Mouse (Mus musculus): ENCODE results near the gene Zfp524.
A peak's percentile ranks its signal among the peaks of the same experiment; 100 is the strongest.

Zfp524 gene

GRCm38 (mm10) chr7:5051193-5052192, 37.3 kb downstream of the Zfp524 start, which contains the start of gene Zfp580:
Gene Zfp580 (plus strand): TSS chr7:5051538.
- peak; percentile 86 for DNase-seq

GRCm38 (mm10) chr7:5052438-5052837, 38.2 kb downstream of the Zfp524 start:
- DNase-seq: no peak

GRCm38 (mm10) chr7:5052931-5053343, 38.7 kb downstream of the Zfp524 start:
- peak; percentile 62 for DNase-seq

GRCm38 (mm10) chr7:5053456-5054179, 39.4 kb downstream of the Zfp524 start:
- peak; percentile 50 for DNase-seq

GRCm38 (mm10) chr7:5056651-5057263, 42.5 kb downstream of the Zfp524 start:
- peak; percentile 78 for DNase-seq

GRCm38 (mm10) chr7:5057381-5057780, 43.2 kb downstream of the Zfp524 start:
- no peak for DNase-seq

- DNase-seq: no peak
Measured at GRCm38 (mm10) chr7:5057804-5058203, 43.6 kb downstream of the Zfp524 start.

- no peak for DNase-seq
Measured at GRCm38 (mm10) chr7:5058631-5059030, 44.4 kb downstream of the Zfp524 start.

- peak; percentile 73 for DNase-seq
Measured at GRCm38 (mm10) chr7:5059421-5059820, 45.2 kb downstream of the Zfp524 start.

GRCm38 (mm10) chr7:5060239-5060731, 46.1 kb downstream of the Zfp524 start:
- DNase-seq: peak; percentile 94

GRCm38 (mm10) chr7:5060944-5061773, 46.9 kb downstream of the Zfp524 start:
- peak; percentile 98 for DNase-seq

GRCm38 (mm10) chr7:5061774-5062359, 47.7 kb downstream of the Zfp524 start, which contains the start of gene U2af2:
Gene U2af2 (plus strand): TSS chr7:5062143.
- peak; percentile 96 for DNase-seq

GRCm38 (mm10) chr7:5062360-5063001, 48.3 kb downstream of the Zfp524 start:
- DNase-seq: no peak

GRCm38 (mm10) chr7:5064886-5065285, 50.7 kb downstream of the Zfp524 start:
- DNase-seq: no peak

All from cerebellum, adult 9-11 months (tissue).